Mouse (Mus musculus) heart, adult 18-20 months (tissue): ENCODE measurements around the gene Cpb2. TPM values are rescaled to one million over a fixed set of nuclear protein-coding genes. Genes with fewer than 3 reads are reported as not detected.

Experiments
- DNase-seq, 2 experiments: peaks; one replicate each; pipeline ENCODE4 v3.0.0; 2021 to 2022; ENCODE audit warnings: mixed read lengths in 1 of 2
- total RNA-seq, 2 experiments: library from RNA; stranded (reverse); gene quantifications; 2 replicates each; pipeline ENCODE4 v1.2.3; 2021

The Cpb2 gene
- total RNA-seq, 2 experiments from 2014 or later, result not detected

GRCm38 (mm10) chr14:75246024-75247000, 4.2 kb downstream of the Cpb2 start:
- DNase-seq, result no peak

DNA sequence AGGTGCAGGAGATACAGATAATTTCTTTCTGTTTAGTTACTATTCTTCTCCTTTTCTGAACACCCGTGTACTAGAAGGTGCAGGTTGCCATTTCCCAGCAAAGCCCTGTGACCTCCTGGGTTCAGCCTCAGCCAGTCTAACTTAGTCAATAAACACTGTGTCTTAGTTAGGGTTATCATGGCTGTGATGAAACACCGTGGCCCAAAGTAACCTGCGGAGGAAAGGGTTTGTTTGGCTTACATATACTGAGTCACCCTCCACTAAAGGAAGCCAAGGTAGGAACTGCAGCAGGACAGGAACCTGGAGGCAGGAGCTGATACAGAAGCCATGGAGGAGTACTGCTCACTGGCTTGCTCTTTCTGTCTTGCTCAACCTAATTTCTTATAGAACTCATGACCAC, 8.3 kb downstream of the Cpb2 start:
- DNase-seq, result no peak

DNA sequence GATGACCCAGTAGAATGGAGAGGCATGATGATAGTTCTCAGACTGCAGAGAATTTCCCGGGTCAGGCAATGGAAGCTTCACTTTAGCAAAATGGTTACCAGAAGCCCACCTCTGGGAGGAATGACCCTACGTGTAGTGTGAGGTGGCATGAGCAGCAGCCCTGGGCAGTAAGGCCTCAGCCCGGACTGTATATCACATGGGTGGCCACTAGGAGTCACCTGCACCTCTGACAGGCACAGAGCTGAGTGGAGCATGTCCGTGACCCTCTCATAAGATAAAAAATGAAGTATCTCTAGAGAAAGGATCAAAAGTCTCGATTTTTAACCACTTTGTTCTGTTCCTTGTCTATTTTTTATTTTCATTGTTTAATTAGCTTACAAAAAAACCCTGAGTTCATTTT, 14.4 kb downstream of the Cpb2 start:
- peak in 1 of 2 experiments; percentile 4 for DNase-seq

GRCm38 (mm10) chr14:75269531-75269930, 27.4 kb downstream of the Cpb2 start:
- DNase-seq, result no peak

- DNase-seq, result no peak
Observed at GRCm38 (mm10) chr14:75279716-75280115, 37.6 kb downstream of the Cpb2 start.

GRCm38 (mm10) chr14:75280406-75280805, 38.3 kb downstream of the Cpb2 start:
- no peak for DNase-seq

DNA sequence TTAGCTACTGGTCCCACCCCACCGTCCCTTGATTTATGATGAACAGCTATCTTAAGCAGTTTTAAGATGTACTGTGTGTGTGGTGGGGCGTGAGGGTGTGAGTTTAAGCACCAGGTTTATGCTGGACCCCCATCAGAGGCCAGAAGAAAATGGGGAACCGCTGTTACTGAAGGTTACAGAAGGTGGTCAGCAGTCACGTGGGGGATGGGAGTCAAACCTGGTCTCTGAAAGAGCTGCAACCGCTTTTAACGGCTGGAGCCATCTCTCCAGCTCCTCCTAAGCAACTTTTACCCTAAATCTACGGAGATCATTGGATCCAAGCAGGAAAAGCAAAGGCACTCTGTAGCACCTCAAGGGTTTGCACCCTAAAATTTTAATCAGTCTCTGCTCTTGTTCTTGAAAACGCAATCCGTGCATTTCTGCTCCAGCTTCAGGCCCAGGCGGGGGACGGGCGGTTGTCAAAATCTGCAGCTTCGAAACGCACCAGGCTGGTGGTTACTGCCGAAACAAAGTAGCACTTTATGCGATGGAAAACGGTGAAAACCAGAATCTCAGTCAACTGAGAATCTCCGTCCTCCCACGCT, 41.6 kb downstream of the Cpb2 start:
- no peak for DNase-seq

DNA sequence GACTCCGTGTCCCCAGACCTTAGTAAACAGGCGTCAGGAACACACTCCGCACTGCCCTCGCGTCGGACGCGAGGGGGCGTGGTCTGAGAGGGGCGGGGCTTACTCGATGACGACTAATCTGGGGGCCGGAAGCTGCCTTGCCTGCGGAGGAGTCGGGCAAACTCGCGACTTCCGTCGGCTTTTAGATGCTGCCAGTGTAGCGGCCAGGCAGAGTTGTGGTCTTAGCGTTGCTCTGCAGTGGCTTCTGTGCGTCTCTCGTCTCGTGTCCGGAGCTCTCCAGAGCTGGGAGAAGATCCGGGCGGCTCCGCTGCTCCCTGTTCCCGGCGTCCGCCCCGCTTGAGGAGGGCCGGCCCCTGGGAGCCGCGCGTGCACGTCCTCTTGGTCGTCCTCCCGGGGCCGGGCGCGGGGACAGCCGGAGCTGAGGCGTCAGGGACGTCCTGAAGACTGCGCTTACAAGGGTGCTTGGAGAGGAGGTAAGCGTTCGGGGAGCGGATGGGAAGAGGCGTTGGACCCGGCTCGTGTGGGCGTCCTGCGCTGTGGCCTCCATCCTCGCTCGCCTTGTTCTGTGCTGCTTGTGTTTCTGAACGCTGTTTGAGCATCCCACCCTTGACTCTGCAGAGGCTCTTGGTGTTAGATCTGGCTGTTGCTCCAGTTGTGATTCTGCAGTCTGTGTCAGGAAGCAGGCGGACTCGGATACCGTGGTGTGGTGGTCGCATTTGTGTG, 42.3 kb downstream of the Cpb2 start, which contains the start of gene Zc3h13:
Gene Zc3h13 (plus strand): TSS at position 181 of the 723 bp plus-strand sequence.
- DNase-seq, result peak; percentile 96 to 100

GRCm38 (mm10) chr14:75301081-75301480, 59.0 kb downstream of the Cpb2 start:
- peak in 1 of 2 experiments; percentile 14 for DNase-seq

- DNase-seq, result no peak
Observed at GRCm38 (mm10) chr14:75303807-75304206, 61.7 kb downstream of the Cpb2 start.

GRCm38 (mm10) chr14:75307855-75308254, 65.8 kb downstream of the Cpb2 start:
- DNase-seq, result no peak

GRCm38 (mm10) chr14:75309336-75309992, 67.4 kb downstream of the Cpb2 start:
- DNase-seq, result no peak

DNA sequence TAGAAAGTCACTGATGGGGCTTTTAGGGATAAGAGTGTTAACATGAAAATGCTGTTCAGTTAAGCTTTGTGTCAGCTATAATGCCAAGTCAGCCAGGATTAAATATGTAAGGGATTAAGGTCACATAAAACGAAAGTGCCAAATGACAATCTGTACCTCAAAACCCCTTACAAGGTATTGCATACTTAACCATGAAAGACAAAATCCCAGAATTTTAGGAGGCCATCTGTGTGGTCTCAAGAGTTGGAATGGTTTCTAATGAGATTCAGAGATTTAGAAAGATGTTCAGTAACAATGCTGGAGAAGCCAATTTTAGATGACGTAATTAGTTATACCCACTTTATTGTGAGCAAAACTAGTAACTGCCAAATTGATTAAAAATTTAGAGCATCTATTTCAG, 72.4 kb downstream of the Cpb2 start:
- DNase-seq, result no peak

GRCm38 (mm10) chr14:75318736-75319135, 76.6 kb downstream of the Cpb2 start:
- DNase-seq, result no peak

GRCm38 (mm10) chr14:75320269-75320668, 78.2 kb downstream of the Cpb2 start:
- DNase-seq, result no peak

- DNase-seq, result no peak
Observed at GRCm38 (mm10) chr14:75323354-75323753, 81.3 kb downstream of the Cpb2 start.

GRCm38 (mm10) chr14:75328062-75328461, 86.0 kb downstream of the Cpb2 start:
- DNase-seq, result no peak

DNA sequence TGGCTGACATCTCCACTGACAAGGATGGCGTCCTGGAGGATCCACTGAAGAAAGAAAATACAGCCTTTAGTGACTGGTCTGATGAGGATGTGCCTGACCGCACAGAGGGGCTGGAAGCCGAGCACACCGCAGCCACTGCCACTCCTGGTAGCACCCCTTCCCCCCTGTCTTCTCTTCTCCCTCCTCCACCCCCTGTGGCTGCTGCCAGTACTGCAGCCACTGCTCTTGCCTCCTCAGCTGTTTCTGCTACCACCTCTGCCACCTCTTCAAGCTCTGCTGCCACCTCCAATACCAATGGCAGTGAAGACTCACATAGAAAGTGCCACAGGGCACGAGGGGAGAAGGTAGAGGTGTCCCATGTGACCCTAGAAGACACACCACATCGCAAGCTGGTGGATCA, 88.5 kb downstream of the Cpb2 start:
- DNase-seq, result no peak
